Mouse (Mus musculus) liver, embryonic 14.5 days (tissue): Measurements from ENCODE around the gene Btbd8. TPM values are rescaled to one million over a fixed set of nuclear protein-coding genes. Genes with fewer than 3 reads are reported as not detected.

ENCODE experiments used
- ATAC-seq: fragments of 200-750 bp; cut with Nextera tagmentation; 2 replicates; pipeline ENCODE4 v1.8.0; 2017; ENCODE audit warnings: moderate number of reproducible peaks, mild to moderate bottlenecking, moderate library complexity; ENCODE audit not compliant: insufficient read depth
- DNase-seq, 3 experiments: peaks; one replicate each; pipeline ENCODE4 v3.0.0-alpha.2; 2012 to 2013; ENCODE audit warnings: low read depth in 3 of 3, low spot score in 3 of 3
- H3K27ac ChIP-seq: fragments of 300-500 bp; sonication (generic); 2 replicates; pipeline ENCODE4 v1.5.1; 2014; ENCODE audit warnings: moderate library complexity, mild to moderate bottlenecking, control low read depth, inconsistent platforms
- H3K27me3 ChIP-seq: fragments of 300-500 bp; sonication (generic); 2 replicates; pipeline ENCODE4 v1.6.1; 2014; ENCODE audit warnings: mild to moderate bottlenecking, low read length, moderate library complexity; ENCODE audit not compliant: control insufficient read depth, insufficient read depth
- H3K36me3 ChIP-seq: fragments of 300-500 bp; sonication (generic); replicated peaks from 2 replicates; pipeline ENCODE4 v1.6.1; 2014; ENCODE audit warnings: low read depth; ENCODE audit not compliant: control insufficient read depth, insufficient read depth
- H3K4me1 ChIP-seq, 2 experiments: fragments of 200-500 bp in 1 of 2; fragments of 300-500 bp in 1 of 2; sonication (generic) in 1 of 2; replicated peaks; 2 replicates each; pipeline ENCODE4 v1.6.1; 2012 to 2014; ENCODE audit warnings: antibody characterized with exemption in 1 of 2, inconsistent platforms in 1 of 2, low read length in 1 of 2; ENCODE audit not compliant: control insufficient read depth in 2 of 2, insufficient read depth in 2 of 2
- H3K4me2 ChIP-seq: fragments of 300-500 bp; sonication (generic); 2 replicates; pipeline ENCODE4 v1.6.1; 2014; ENCODE audit warnings: low read depth, mild to moderate bottlenecking, control low read depth, moderate library complexity
- H3K4me3 ChIP-seq, 2 experiments: fragments of 200-500 bp in 1 of 2; fragments of 300-500 bp in 1 of 2; sonication (generic) in 1 of 2; 2 replicates each; pipeline ENCODE4 v1.5.1; 2012 to 2014; ENCODE audit warnings: low read depth in 2 of 2, low read length in 2 of 2, mild to moderate bottlenecking in 2 of 2, control low read depth in 1 of 2, inconsistent platforms in 1 of 2, moderate library complexity in 1 of 2; ENCODE audit not compliant: insufficient read depth in 1 of 2
- H3K9ac ChIP-seq: fragments of 300-500 bp; sonication (generic); replicated peaks from 2 replicates; pipeline ENCODE4 v1.6.1; 2014; ENCODE audit warnings: mild to moderate bottlenecking, control low read depth, moderate library complexity
- H3K9me3 ChIP-seq: fragments of 300-500 bp; sonication (generic); 2 replicates; pipeline ENCODE4 v1.6.1; 2016; ENCODE audit warnings: low read length, mixed read lengths; ENCODE audit not compliant: control insufficient read depth
- CTCF ChIP-seq: IDR thresholded peaks from 2 replicates; pipeline ENCODE4 v1.5.1; 2016; ENCODE audit warnings: antibody characterized with exemption, low read depth, control low read depth
- EP300 ChIP-seq: IDR thresholded peaks from 2 replicates; pipeline ENCODE4 v1.6.1; 2016; ENCODE audit warnings: antibody characterized with exemption, low read depth
- WGBS: fragments of 180-500 bp; shearing (Covaris S2); extraction: QIAGEN DNeasy Blood & Tissue Kit; methylation state at CpG from one replicate; pipeline ENCODE4 v1.1.7; 2014; ENCODE audit not compliant: insufficient replicate concordance; 5-methylcytosine and 5-hydroxymethylcytosine counted together
- polyA plus RNA-seq, 2 experiments: library from polyadenylated mRNA; depleted of rRNA in 1 of 2; stranded (reverse) in 1 of 2; unstranded in 1 of 2; fragments of >200 nt; fragmentation: Nextera tagmentation in 1 of 2; extraction: Ambion mirVana in 1 of 2; gene quantifications; 2 replicates each; pipeline versions ENCODE4 v1.2.1 to v1.2.3; 2012 to 2014

Gene Btbd8
- polyA plus RNA-seq, 2 experiments, result 1.1 TPM

DNA sequence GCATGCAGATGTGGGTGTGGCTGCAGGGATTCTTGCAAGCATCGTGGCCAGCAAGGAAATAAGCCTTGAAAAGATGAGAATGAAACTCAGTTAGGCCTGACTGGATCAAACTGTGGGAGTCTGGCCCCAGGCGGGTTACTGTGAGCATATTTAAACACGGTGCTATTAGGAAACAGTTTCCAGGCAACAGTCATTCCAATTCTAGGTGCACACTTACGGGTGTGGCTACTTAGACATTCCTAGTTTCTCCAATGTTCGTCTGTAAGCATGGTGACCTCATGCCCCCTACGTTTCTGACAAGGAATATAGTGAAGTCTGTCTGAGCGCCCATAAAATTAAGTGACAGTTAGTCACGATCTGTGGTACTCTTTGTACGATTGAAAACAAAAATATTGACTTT is 53.2 kb downstream of the Btbd8 start:
- ATAC-seq (no peak), DNase-seq (no peak)
- TF ChIP-seq EP300 (no peak), CTCF (no peak)
- Histone ChIP-seq H3K9me3 (no peaks in the 10 kb centered on the region; the same call in 1 of the 2 replicates), H3K27ac (no peak overlapping the region), H3K27me3 (no peaks in the 10 kb centered on the region), H3K36me3 (no peaks in the 10 kb centered on the region), H3K4me3 (no peak overlapping the region), H3K9ac (no peak overlapping the region), H3K4me2 (no peak overlapping the region), H3K4me1 (no peaks in the 10 kb centered on the region)
- 69% methylated on average over 9 of the region's 9 CpGs for WGBS

DNA sequence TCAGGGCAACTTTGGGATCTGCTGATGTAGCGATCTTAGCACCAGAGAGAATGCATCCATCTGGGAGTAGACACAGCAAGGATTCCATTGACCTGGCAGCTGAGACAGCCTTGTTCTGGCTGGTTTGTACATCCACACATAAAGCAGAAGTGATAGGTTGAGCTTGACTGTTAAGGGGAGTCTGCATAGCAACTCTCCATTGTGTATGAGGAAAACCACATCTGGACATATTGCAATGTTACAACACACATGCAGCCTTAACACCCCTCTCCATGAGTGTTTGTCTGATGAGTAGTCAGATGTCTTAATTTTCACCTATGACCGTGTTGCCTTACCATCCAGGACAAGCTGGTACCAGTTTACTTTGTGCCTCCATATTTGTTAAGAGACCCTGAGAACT is 54.7 kb downstream of the Btbd8 start:
- H3K9ac ChIP-seq, result no peak overlapping the region
- 69% methylated on average over 2 of the region's 2 CpGs for WGBS
- no peaks in the 10 kb centered on the region for H3K27me3 ChIP-seq
- H3K9me3 ChIP-seq, result no peaks in the 10 kb centered on the region; the same call in 1 of the 2 replicates
- no peak for DNase-seq
- ATAC-seq, result no peak
- H3K4me1 ChIP-seq, result no peaks in the 10 kb centered on the region
- H3K4me2 ChIP-seq, result no peak overlapping the region
- H3K27ac ChIP-seq, result no peak overlapping the region
- no peak overlapping the region for H3K4me3 ChIP-seq
- no peaks in the 10 kb centered on the region for H3K36me3 ChIP-seq
- TF ChIP-seq CTCF (no peak), EP300 (no peak)

DNA sequence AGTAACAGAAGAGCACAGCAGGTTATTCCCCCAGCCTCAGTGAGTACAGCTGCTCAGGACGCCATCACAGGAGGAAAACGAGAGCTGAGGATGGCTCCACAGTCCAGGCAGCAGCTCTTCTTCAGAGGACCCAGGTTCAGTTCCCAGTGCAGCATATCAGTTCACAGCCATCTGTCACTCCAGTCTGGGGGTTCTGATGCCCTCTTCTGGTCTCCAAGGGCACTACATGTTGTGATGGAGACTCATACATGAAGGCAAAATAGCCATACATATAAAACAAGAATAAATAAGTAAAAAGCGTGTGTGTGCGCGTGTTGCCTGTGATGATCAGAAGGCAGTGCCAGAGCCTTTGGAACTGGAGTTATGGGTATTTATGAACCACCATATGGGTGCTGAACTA is 57.0 kb downstream of the Btbd8 start:
- no peak overlapping the region for H3K27ac ChIP-seq
- DNase-seq (no peak), ATAC-seq (no peak)
- no peaks in the 10 kb centered on the region for H3K27me3 ChIP-seq
- TF ChIP-seq CTCF, result peak; percentile 57
- TF ChIP-seq EP300, result no peak
- no peaks in the 10 kb centered on the region; the same call in 1 of the 2 replicates for H3K9me3 ChIP-seq
- H3K9ac ChIP-seq, result no peak overlapping the region
- no peak overlapping the region for H3K4me3 ChIP-seq
- H3K4me2 ChIP-seq, result no peak overlapping the region
- WGBS, result 87% methylated on average over 5 of the region's 5 CpGs
- H3K4me1 ChIP-seq, result no peaks in the 10 kb centered on the region
- no peaks in the 10 kb centered on the region for H3K36me3 ChIP-seq

DNA sequence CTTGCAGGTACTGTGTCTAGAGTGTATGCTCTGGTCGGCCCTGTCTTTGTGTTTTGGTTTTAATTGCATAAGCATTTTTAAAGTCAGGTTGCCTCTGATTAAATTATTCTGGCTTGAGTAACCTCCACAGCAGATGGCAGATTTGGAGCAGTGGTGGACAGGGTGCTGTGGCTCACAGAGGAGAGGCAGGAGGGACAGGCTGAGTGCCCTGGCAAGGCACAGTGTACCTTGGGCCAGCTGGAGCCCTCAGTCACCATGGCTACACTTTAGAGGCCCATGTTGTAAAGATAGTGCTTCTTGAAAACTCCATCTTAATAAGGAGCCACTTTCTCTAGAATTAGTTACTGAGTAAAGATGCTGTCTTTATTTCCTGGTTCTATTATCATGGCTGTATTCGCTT is 58.2 kb downstream of the Btbd8 start:
- Histone ChIP-seq H3K9me3 (no peaks in the 10 kb centered on the region; the same call in 1 of the 2 replicates), H3K27ac (no peak overlapping the region), H3K4me1 (no peaks in the 10 kb centered on the region), H3K36me3 (no peaks in the 10 kb centered on the region), H3K27me3 (no peaks in the 10 kb centered on the region), H3K9ac (no peak overlapping the region), H3K4me2 (no peak overlapping the region), H3K4me3 (no peak overlapping the region)
- no peak for DNase-seq
- no peak for ATAC-seq
- TF ChIP-seq CTCF, result no peak
- no peak for TF ChIP-seq EP300
- WGBS, result 68% methylated on average over 2 of the region's 2 CpGs

DNA sequence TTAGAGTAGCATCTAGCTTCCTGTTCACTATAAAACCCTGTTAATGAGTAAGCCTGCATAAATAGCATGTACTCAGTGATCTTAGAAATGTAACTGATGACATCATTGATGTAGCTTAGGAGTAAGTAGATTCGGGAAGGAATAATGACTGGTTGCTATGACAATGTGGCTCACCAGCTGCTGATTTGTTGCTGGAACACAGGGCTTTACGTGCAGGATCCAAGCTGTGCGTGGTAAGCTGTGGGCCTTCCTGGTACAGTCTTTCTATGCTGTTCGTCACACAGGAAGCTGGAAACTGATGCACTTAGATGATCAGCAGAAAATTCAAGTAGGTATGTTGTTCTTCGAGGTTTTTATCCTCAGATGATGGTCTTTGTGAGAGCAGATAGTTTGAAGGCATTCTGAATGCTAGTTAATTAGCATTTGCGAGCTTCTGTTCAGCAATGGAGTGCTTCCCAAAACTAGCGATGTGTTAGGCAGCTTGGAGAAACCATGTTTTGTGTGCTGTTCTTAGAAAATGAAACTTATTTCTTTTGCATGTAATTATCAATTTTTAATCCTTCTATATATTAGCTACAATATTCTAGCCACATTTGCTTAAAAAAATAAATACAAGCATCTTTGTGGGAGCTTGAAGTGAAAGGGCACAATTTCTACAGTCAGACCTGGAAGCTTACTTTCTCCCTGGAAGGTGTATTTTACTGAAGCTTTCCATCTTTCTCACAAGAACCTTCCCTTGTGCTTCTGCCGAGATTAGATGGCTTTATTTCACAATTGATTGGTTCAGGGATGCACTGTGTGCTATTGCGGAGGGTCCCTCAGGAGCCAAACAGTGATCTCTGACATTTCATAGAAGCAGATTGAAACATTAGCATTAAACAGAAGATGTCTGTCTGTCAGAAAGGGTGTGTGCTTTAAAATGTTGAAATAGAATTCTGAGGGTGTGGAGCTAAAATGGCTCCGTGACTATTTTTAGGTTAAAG is 60.0 kb downstream of the Btbd8 start:
- no peaks in the 10 kb centered on the region for H3K4me1 ChIP-seq
- DNase-seq, result no peak
- H3K27me3 ChIP-seq, result no peaks in the 10 kb centered on the region
- TF ChIP-seq EP300, result no peak
- no peak for TF ChIP-seq CTCF
- no peaks in the 10 kb centered on the region for H3K36me3 ChIP-seq
- H3K4me3 ChIP-seq, result no peak overlapping the region
- H3K4me2 ChIP-seq, result no peak overlapping the region
- WGBS, result 65% methylated on average over 10 of the region's 10 CpGs
- H3K9ac ChIP-seq, result no peak overlapping the region
- H3K27ac ChIP-seq, result no peak overlapping the region
- no peaks in the 10 kb centered on the region; the same call in 1 of the 2 replicates for H3K9me3 ChIP-seq
- no peak for ATAC-seq
